Mouse (Mus musculus) macrophage (primary cell): ENCODE results near the gene Crlf3. TPM values are rescaled to one million over a fixed set of nuclear protein-coding genes. Genes with fewer than 3 reads are reported as not detected.
"Not testable (repeated sequence)": the region's sequence is repeated elsewhere in the genome, so short reads cannot be mapped to it uniquely, and the experiment has no call there.

Experiments
- H3K27ac ChIP-seq: fragments of 350-480 bp; formaldehyde crosslinking; 2 replicates; pipeline ENCODE4 v1.9.0; 2021
- H3K36me3 ChIP-seq: fragments of 350-480 bp; formaldehyde crosslinking; 2 replicates; pipeline ENCODE4 v1.9.0; 2021; ENCODE audit errors: inconsistent target
- H3K4me3 ChIP-seq: fragments of 350-480 bp; formaldehyde crosslinking; 2 replicates; pipeline ENCODE4 v1.9.0; 2021; ENCODE audit errors: inconsistent target
- H3K79me2 ChIP-seq: fragments of 350-480 bp; formaldehyde crosslinking; 2 replicates; pipeline ENCODE4 v1.9.0; 2021; ENCODE audit errors: inconsistent target
- WGBS: methylation state at CpG from one replicate; pipeline ENCODE4 v1.1.7; 2026; ENCODE audit warnings: inconsistent platforms; ENCODE audit not compliant: missing documents; 5-methylcytosine and 5-hydroxymethylcytosine counted together
- polyA plus RNA-seq: library from polyadenylated mRNA; stranded (reverse); fragments of 250-400 nt; gene quantifications from 3 replicates; pipeline ENCODE4 v1.2.4, GENCODE M21; 2018; ENCODE audit warnings: inconsistent platforms

The Crlf3 gene
- polyA plus RNA-seq, 1 experiment from 2014 or later = 27.5 TPM

DNA sequence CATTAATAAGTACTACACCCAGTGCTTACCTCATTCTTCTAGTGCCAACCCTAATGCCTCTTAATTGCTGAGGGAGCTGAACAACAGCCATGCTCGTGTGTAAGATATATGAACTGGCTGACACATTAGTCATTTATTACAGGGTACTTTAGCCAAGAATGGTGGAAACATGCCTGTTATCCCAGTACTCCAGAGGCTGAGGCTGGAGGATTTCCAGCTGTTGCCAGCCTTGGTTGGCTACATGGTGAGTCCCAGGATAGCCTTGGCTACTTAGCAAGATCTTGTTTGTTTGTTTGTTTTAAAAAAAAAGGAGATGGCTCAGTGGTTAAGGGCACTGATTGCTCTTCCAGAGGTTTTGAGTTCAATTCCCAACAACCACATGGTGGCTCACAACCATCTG, 2.0 kb downstream of the Crlf3 start:
- WGBS = 0% methylated on average over 1 of the region's 1 CpGs
- H3K36me3 ChIP-seq = 0 out of 2 replicates have a peak, but pooled peaks cover 4% of the 10 kb centered on the region
- peak overlapping the region; percentile 81 for H3K4me3 ChIP-seq
- peaks cover 65% of the 10 kb centered on the region for H3K79me2 ChIP-seq
- peak overlapping the region; percentile 74 for H3K27ac ChIP-seq

DNA sequence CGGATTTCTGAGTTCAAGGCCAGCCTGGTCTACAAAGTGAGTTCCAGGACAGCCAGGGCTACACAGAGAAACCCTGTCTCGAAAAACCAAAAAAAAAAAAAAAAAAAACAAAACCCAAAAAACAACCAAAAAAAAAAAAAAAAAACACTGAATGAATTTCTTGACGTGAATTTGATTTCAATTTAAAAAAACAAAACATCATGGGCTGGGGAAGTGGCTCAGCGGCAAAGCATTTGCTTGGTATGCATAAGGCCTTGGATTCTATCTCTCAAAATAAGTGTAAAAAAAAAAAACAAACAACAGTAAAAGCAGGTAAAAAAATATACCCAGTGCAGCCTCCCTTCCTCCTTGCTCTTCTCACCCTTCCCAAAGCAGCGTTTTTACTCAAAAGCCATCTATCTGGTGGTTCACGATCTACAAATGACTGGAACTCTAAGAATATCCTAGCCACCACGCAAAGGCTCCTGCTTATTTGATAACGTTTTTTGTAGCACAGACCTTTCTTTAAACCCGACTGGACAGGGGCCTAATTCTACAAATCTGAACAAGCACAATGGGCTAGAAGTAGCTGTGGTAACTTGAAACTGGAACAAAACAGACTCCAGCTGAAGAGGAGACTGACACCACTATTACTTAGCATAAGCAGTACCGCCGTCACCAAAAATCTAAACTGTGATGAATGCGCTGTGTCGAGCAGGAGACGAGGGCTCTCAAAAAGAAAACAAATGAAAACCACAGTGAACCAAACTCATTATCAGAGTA, 2.8 kb downstream of the Crlf3 start:
- Histone ChIP-seq H3K27ac (peak overlapping the region; percentile 74), H3K4me3 (peak overlapping the region; percentile 81), H3K36me3 (0 out of 2 replicates have a peak, but pooled peaks cover 4% of the 10 kb centered on the region), H3K79me2 (peaks cover 74% of the 10 kb centered on the region)
- WGBS = 17% methylated on average over 12 of the region's 14 CpGs

DNA sequence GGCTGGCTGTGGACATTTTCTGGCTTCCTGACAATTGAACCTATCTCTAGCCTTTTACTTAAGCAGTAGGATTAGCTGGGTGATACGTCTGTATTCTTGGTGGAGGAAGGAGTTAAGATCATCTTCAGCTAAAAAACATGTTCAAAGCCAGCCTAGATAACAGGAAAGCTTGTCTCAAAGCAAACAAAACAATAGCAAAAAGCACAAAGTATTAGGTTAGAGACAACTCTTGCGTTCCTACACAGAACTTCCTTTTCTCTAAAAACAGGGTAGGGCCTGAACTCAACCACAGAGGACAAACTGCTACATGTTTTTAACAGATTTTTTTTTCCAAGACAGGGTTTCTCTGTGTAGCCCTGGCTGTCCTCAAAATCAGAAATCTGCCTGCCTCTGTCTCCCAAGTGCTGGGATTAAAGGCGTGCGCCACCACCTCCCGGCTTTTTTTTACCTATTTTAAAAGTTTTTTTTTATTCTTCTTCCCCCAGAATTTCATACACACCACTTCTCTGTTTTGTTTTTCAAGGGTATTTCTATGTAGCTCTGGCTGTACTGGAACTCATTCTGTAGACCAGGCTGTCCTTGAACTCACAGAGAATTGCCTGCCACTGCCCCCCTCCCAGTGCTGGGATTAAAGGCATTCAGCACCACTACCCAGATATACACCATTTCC, 5.0 kb downstream of the Crlf3 start:
- 21% methylated on average over 4 of the region's 5 CpGs for WGBS
- 0 out of 2 replicates have a peak, but pooled peaks cover 4% of the 10 kb centered on the region for H3K36me3 ChIP-seq
- peak overlapping the region; percentile 70 for H3K27ac ChIP-seq
- H3K4me3 ChIP-seq = no peak overlapping the region
- H3K79me2 ChIP-seq = peaks cover 96% of the 10 kb centered on the region

DNA sequence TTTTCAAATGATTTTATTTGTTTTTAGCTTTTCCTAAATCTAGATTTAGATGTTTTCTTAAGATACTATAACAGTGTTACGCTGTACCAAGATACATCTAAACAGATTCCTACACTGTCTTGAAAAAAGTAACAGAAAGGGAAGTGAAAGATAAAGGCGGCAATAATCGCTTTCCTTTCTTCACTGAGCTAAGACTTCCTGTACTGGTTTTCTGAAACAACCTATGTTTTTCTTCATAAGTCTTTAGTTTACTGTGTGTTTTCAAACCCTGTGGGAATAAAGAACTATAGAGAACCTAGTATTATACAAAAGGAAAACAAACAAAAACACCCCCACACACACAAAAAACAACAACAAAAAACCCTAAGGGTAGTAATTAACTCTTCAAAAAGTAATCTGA, 8.4 kb downstream of the Crlf3 start:
- Histone ChIP-seq H3K27ac (peak overlapping the region; percentile 59), H3K79me2 (peaks cover 98% of the 10 kb centered on the region), H3K4me3 (no peak overlapping the region)

DNA sequence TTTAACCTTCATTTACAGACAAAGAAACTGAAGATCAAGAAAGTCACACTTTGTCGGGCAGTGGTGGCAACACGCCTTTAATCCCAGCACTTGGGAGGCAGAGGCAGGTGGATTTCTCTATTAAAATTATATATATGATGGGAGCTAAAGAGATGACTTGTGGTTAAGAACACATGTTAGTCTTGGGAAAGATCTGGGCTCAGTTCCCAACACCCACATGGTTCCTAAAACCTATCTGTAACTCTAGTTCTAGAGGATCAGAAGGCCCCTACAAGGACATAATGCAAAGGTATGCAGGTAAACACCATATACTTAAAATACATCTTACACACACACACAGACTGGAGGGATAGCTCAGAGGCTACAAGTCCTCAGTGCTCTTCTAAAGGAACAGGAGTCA, 9.8 kb downstream of the Crlf3 start:
- H3K79me2 ChIP-seq = peaks cover 98% of the 10 kb centered on the region
- H3K36me3 ChIP-seq = 0 out of 2 replicates have a peak, but pooled peaks cover 4% of the 10 kb centered on the region
- H3K4me3 ChIP-seq = no peak overlapping the region
- peak overlapping the region; percentile 4; the same call in 1 of the 2 replicates for H3K27ac ChIP-seq
- 80% methylated on average over 2 of the region's 2 CpGs for WGBS

More for the DNA sequence above, 8.4 kb downstream of the Crlf3 start:
- 0 out of 2 replicates have a peak, but pooled peaks cover 4% of the 10 kb centered on the region for H3K36me3 ChIP-seq
- WGBS = 5% methylated on average over 3 of the region's 3 CpGs

DNA sequence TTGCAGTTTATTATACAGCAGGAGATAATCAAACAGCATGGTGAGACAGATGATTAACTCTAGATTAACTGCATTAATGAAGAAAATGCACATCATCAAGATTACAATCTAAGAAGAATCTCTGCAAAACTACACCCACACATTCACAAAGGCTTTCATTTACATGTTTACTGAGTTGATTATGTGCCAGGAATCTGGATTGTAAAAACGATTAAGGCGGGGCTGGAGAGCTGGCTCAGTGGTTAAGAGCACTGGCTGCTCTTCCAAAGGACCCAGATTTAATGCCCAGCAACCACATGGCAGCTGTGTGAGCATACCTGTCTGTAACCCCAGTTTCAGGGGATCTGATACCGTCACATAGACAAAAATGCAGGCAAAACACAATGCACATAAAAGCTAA, 11.0 kb downstream of the Crlf3 start:
- no peak overlapping the region for H3K27ac ChIP-seq
- 75% methylated on average over 3 of the region's 3 CpGs for WGBS
- H3K79me2 ChIP-seq = peaks cover 98% of the 10 kb centered on the region
- no peak overlapping the region for H3K4me3 ChIP-seq
- H3K36me3 ChIP-seq = 0 out of 2 replicates have a peak, but pooled peaks cover 4% of the 10 kb centered on the region

DNA sequence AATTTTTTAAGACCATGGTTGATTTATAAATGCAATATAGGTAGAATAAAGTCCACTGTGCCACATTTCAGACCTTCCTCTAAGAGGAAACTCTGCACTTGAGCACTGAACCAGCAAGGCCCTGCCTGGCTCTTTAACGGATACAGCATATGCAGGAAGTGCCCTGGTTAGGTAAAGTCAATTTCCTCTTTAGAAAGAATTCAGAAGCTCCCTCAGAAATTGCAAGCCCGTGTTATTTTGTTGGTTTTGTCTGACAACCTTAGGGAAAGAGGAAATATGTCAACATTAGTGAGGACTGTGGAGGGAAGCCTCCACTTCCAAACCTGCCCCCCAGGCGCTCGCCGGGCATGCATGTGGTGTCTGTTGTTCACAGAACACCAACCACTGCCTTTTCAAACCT, 13.2 kb downstream of the Crlf3 start:
- Histone ChIP-seq H3K79me2 (peaks cover 95% of the 10 kb centered on the region), H3K27ac (peak overlapping the region; percentile 41), H3K36me3 (peaks cover 13% of the 10 kb centered on the region; the same call in 1 of the 2 replicates), H3K4me3 (no peak overlapping the region)
- WGBS = 0% methylated on average over 5 of the region's 5 CpGs

DNA sequence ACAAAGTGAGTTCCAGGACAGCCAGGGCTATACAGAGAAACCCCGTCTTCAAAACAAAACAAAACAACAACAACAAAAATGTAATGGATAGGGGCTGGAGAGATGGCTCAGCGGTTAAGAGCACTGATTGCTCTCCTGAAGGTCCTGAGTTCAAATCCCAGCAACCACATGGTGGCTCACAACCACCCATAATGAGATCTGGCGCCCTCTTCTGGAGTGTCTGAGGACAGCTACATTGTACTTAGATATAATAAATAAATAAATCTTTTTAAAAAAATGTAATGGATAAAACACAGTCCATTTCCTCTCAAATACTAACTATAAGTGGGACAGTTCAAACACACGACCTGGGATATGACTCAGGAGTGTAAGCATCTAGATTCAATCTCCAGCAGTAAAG, 14.4 kb downstream of the Crlf3 start:
- H3K36me3 ChIP-seq = peaks cover 22% of the 10 kb centered on the region
- WGBS = 89% methylated on average over 3 of the region's 4 CpGs

DNA sequence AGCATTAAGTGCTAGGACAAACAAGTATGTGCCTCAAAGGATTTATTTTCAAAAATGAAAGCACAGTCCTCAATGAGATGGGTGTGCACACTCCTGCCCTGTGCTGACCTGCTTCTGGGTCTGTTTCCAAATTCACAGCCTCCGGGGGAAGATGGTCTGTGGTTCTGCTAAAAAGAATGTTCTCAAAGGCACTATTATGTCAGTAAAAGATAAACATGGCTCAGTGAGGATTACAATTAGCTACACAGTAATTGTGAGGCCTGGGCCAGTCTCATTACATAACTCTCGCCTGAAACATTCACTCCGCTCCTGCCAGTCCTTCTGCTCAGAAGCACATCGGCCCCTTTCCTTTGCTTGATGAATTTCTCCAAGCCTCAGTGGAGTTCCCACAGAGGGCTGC, 18.6 kb downstream of the Crlf3 start:
- no peak overlapping the region for H3K27ac ChIP-seq
- H3K4me3 ChIP-seq = no peak overlapping the region
- peaks cover 66% of the 10 kb centered on the region for H3K79me2 ChIP-seq
- peaks cover 62% of the 10 kb centered on the region for H3K36me3 ChIP-seq
- WGBS = 86% methylated on average over 4 of the region's 4 CpGs

More for the DNA sequence above, 14.4 kb downstream of the Crlf3 start:
- not testable (repeated sequence) for H3K27ac ChIP-seq, H3K4me3 ChIP-seq
- H3K79me2 ChIP-seq = peaks cover 94% of the 10 kb centered on the region

DNA sequence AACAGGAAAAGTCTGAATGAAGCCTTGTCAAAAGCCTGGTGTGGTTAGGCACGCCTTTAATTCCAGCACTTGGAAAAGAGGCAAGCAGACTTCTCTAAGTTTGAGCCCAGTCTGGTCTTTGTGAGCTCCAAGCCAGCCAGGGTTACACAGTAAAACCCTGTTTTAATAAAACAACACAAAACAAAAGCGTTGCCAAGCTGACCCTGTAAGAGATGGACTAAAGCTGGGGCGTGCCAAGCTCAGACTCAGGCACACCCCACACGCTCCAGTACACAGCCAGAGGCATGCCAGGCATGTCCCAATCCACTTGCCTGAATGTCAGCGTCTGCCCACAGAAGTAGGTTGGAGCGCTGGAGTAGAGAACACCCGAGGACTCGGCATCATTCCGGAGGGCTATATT, 24.6 kb downstream of the Crlf3 start:
- Histone ChIP-seq H3K27ac (no peak overlapping the region), H3K36me3 (peaks cover 94% of the 10 kb centered on the region), H3K4me3 (no peak overlapping the region), H3K79me2 (peaks cover 55% of the 10 kb centered on the region; the same call in 1 of the 2 replicates)
- 94% methylated on average over 9 of the region's 9 CpGs for WGBS

DNA sequence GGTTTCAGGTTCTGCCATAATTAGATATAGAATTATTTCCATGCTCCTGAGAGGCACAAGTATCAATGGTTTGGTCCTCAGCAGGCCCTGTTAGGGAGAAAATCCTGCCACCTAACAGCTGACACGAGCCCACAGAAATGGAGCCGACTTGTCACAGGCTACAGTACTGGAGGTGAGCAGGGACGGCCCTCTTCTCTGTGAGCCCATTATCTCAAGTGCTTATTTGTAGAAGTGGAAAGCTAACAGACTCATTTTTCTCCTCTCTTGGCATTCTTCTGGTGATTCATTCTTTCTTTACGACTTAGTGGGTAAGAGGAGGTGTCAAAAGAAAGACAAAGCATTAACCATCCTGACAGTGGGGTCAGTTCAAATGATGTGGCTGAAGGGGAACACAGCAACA, 26.1 kb downstream of the Crlf3 start:
- Histone ChIP-seq H3K79me2 (peaks cover 48% of the 10 kb centered on the region; the same call in 1 of the 2 replicates), H3K36me3 (peaks cover 94% of the 10 kb centered on the region), H3K4me3 (no peak overlapping the region), H3K27ac (no peak overlapping the region)
- WGBS = 81% methylated on average over 4 of the region's 4 CpGs

DNA sequence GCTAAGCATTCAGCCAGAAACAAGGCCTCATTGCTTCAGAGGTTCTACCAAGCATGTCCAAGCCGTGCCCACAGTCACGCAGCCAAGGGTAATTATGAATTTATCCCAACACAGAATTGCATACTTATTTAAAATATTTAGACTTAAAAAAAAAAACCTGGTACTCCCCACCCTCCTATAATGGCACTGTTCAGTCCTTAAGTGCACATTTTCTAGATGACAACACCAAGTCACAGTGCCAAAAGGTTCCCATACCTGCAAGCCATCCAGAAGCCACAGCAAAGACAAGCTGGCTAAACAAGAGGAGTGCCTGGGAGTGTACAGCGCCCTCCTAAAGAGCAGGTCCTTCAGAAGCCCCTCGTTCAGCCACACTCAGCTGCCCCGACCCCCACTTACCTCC, 27.6 kb downstream of the Crlf3 start:
- WGBS = 98% methylated on average over 5 of the region's 5 CpGs
- H3K36me3 ChIP-seq = peaks cover 95% of the 10 kb centered on the region
- no peak overlapping the region for H3K27ac ChIP-seq
- no peak overlapping the region for H3K4me3 ChIP-seq
- H3K79me2 ChIP-seq = peaks cover 48% of the 10 kb centered on the region; the same call in 1 of the 2 replicates

DNA sequence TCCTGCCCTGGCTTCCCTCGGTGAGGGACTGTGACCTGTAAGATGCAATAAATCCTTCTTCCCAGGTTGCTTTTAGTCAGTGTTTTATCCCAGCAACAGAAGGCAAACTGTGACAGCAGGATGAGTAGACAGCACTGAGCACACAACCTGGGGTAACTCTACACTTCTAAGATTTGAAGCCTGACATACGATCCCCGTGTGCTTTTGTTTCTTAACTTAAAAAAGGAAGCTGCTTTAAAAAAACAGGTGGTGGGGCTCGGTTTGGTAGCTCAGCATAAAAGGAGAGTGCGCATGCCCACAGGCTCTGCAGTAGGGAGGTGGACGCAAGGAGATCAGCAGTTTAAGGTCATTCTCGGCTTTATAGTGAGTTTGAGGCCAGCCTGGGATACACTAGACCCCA, 28.3 kb downstream of the Crlf3 start:
- WGBS = 62% methylated on average over 7 of the region's 7 CpGs
- Histone ChIP-seq H3K36me3 (peaks cover 95% of the 10 kb centered on the region), H3K27ac (no peak overlapping the region), H3K4me3 (no peak overlapping the region), H3K79me2 (peaks cover 48% of the 10 kb centered on the region; the same call in 1 of the 2 replicates)

DNA sequence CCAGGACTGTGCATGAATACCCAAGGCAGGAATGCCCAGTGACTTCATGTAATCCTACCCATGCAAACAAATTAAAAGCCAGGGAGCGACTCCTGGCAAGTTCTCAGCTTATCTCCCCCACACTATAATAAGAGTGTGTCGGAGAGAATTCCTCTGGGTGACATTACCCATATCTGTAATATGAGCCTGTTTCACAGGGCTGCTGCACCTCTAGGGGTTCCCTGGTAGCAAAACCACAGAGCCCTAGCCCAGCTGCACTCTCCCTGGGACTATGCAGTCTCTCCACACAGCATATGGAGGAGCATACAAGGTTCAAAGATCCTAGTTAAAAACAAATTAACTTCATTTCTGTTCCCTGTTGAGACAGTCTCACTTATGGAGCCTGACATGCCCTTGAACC, 30.7 kb downstream of the Crlf3 start:
- WGBS = 76% methylated on average over 2 of the region's 2 CpGs
- Histone ChIP-seq H3K4me3 (no peak overlapping the region), H3K79me2 (peaks cover 41% of the 10 kb centered on the region; the same call in 1 of the 2 replicates)

DNA sequence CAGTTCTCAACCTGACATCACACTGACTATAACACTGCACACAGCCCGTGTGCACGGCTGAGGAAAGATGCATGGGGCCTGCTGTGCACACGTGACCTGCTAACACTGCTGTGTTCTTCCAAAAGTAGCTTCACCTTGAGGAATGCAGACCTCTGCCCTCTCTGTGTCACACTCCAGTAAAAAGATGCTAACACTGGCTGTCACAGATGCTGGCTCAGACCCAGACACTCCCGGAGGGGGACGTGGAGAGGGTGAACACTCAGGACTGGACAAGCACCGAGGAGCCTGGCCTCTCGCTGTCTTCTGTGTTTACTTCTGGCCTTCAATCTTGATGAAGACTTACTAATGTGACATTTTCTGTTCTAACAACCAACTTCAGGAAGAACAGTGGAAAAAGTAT, 33.9 kb downstream of the Crlf3 start:
- peaks cover 10% of the 10 kb centered on the region; the same call in 1 of the 2 replicates for H3K79me2 ChIP-seq
- H3K36me3 ChIP-seq = peaks cover 54% of the 10 kb centered on the region
- H3K27ac ChIP-seq = no peak overlapping the region
- no peak overlapping the region for H3K4me3 ChIP-seq
- WGBS = 94% methylated on average over 7 of the region's 7 CpGs

More for the DNA sequence above, 30.7 kb downstream of the Crlf3 start:
- Histone ChIP-seq H3K36me3 (peaks cover 86% of the 10 kb centered on the region), H3K27ac (no peak overlapping the region)
